Mouse (Mus musculus): Measurements from ENCODE around the gene Wdr4. TPM values are rescaled to one million over a fixed set of nuclear protein-coding genes. Genes with fewer than 3 reads are reported as not detected.

Gene Wdr4
- total RNA-seq, 4 experiments from 2014 or later = 26.8 to 32.6 (median 27.9) TPM

DNA sequence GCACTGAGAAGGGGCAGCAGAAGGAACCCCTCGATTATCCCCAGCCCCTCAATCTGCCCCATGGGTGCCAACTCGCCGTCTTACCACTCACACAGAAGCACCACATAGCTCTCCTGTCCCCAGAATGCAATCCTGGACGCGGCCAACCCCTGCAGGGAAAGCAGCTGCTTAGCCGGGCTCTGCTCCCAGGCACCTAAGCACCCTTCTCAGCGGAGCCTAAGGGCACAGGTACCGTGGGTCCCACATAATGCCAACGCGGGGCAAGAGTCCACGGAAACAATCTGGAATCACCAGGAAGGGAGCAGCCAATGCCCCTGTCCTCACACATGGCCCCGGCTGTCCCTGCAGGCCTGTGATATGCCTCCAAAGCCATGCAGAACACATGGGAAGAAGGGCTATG is 20.1 kb downstream of the Wdr4 start:
- no peak for DNase-seq (ENCODE audit: low spot score in 2 of 2)

DNA sequence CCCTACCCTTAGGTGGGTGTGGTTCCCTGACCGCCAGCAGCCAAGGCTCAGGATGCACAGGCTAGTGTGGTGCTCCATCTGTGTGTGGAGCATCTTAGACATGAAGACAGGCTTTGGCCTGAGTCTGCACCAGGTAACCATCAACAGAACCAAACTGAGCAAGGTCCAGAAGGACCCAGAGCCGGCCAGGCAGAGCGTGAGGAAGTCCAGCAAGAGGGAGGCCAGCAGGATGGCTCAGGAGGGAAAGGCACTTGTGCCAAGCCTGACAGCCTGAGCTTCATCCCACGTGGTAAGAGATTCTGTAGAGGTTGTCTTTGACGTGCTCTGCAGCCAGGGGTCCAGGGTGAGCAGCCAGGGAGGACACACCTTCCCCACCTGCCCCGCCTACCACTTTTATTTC is 22.1 kb downstream of the Wdr4 start:
- no peak for DNase-seq (ENCODE audit: low spot score in 2 of 2)

DNA sequence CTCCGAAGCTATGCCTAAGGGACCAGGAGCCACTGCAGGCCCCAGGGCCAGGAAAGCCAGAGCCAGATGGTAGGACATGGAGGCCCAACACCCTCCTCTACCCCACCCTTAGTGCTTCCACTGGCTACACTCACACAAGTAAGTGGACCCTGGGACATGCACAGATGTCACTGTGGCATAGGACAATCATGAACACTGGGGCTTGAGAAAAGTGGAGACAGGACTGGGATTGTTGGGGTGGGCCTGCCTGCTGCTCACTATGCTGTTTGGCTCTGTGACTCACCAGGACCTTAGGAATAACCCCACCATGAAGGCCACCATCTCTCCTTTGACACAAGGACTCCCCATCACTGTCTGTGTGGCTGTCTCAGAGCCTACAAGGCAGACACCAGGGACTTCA is 24.8 kb downstream of the Wdr4 start:
- DNase-seq (ENCODE audit: low spot score in 2 of 2) = no peak

DNA sequence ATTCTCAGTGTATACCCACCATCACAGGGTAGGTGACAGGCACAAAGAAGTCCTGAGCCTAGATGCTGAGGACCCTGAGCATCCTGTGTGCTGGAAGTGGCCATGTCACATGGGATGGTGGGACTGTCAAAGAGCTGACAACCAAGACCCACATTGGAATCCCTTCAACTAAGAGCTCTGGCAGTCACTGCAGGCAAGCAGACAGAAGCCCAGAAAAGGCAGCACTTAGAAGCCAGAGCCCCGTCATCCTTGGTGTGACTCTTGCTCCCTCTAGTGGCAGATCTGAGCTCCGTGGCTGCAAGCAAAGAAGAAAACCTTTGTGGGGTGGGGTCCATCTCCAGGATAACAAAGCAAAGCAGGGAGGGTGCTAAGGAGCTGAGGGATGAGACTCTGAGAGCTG is 27.4 kb downstream of the Wdr4 start:
- DNase-seq (ENCODE audit: low spot score in 2 of 2) = peak; percentile 49 to 60

DNA sequence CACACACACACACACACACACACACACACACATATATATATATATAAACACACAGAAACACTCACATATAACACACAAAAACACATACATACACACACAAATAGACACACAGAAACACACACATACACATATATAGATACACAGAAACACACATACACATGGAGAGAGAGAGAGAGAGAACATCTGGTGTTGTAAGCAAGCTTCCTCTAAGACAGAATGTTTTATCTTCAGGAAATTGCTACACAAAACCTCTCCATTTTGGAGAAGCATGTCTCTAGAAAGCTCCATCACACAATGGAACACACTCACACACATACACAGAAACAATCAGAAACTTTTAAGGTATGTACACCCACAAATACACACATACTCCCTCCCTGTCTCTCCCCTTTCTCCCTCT is 28.4 kb downstream of the Wdr4 start:
- no peak for DNase-seq (ENCODE audit: low spot score in 2 of 2)

DNA sequence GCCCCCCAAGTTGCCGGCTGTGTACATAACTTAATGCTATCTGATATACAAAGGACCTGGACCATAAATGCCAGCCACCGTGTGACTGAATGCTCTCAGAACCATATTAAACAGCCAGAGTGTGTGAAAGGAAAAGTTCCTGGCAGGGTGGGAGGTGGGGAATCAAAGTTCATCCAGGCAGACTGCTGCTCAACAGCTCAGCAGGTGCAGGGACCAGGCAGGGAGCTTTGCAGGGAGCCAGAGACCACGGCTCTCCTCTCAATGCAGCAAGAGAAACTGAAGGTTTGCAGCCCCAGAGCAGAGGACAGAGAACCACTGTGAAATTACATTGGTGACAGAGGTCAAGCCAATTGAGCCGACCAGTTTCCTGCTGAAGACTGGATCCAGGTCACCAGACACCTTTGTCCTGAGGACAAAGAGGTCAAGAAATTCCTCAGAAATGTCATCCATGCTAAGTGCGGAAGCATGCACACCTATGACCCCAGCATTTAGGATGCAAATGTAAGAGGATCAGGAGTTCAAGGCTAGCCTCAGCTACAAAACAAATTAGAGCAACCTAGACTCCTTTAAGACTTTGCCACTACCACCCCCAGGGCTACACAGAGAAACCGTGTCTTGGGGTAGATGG is 32.2 kb downstream of the Wdr4 start:
- DNase-seq (ENCODE audit: low spot score in 2 of 2) = no peak

DNA sequence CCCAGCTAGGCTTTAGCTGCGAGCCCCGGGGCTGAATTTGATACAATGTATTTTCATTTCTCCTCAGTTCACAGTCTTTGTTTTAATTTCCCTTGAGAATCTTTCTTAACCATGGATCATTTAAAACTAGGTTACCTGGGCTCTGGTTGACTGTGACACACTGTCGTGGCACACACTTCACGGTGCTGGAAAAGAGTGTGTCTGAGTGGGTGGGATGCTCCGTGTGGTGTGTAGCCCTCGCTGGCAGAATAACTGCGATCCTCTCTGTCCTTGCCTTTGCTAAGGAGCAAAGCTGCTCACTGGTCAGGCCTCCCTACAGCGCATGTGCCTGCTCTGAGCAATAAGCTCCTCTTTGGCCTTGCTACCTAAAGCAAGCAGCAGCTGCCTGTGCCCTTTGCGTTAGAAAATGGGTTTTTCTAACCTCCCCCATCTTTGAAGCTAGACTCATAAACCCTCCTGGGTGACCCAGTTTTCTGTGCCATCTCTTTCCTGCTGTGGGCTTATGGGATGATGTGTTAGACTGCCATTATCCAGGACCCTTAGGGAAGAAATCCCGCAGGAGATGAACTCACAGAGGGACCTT is 33.1 kb downstream of the Wdr4 start:
- no peak for DNase-seq (ENCODE audit: low spot score in 2 of 2)

DNA sequence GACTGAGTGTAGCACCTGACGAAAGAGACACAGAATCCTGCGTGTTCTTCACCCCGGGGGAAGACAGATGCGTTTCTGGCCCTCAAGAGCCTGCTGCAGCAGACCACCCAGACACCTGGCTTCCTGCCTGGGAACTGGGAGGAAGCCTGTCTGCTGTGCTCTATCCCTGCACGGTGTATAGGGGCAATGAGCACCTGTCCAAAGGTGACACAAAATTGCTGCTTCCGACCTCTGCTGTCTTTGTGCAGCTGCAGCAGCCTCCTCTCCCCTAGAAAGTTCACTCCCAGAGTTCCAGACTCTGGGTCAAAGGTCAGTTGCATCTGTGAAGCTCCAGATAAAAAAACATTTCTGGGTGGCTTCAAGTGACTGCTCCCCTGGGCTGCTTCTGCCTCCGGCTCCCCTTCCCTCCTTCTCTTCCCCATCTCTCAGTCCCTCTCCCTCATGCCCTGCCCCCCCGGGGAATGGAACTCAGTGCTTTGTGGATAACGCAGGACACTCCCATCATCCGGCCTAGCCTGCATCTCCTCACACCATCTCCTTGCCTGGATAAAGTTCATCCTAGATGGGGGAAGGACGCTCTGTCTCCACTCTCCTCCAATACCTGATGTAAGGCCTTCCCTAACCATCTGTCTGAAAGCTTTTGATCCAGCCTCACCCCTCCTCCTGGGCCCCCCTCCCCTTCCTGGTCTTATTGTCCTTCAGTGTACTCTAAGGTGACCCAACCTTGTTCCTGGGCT is 40.5 kb downstream of the Wdr4 start:
- no peak for DNase-seq (ENCODE audit: low spot score in 2 of 2)

DNA sequence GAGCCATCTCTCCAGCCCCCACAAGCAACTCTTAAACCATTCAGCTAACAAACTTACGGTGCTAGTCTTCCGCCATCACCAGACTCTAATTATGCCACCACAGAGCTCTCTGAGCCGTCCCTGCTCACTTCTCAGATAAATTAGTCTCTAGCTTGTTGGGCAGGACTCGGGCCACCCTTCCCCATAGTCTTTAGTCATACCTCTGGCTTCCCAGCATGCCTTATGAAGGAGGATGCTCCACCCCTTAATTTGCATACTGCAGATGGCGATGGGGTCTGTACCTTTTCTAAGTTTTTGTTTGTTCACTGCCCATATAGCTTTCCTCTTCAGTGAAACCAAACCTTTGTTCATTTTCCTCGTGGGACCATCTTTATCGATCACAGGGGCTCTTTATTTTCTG is 41.2 kb downstream of the Wdr4 start:
- DNase-seq (ENCODE audit: low spot score in 2 of 2) = no peak

DNA sequence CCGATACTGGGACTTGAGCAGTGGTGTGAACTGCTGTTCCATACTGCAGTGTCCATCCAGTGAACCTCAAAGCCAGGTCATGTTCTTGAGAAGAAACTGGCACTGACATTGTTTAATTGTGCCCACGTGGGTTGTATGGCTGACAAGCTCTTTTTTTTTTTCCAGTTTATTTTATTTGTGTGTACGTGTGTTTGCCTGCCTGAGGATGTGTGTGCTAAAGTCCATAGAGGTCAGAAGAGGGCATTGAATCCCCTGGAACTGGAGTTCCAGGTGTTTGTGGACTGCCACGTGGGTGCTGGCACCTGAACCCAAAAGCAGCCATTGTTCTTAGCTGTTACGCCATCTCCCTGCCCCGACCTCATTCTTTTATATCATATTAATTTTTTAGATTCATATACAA is 45.4 kb downstream of the Wdr4 start:
- DNase-seq (ENCODE audit: low spot score in 2 of 2) = no peak

DNA sequence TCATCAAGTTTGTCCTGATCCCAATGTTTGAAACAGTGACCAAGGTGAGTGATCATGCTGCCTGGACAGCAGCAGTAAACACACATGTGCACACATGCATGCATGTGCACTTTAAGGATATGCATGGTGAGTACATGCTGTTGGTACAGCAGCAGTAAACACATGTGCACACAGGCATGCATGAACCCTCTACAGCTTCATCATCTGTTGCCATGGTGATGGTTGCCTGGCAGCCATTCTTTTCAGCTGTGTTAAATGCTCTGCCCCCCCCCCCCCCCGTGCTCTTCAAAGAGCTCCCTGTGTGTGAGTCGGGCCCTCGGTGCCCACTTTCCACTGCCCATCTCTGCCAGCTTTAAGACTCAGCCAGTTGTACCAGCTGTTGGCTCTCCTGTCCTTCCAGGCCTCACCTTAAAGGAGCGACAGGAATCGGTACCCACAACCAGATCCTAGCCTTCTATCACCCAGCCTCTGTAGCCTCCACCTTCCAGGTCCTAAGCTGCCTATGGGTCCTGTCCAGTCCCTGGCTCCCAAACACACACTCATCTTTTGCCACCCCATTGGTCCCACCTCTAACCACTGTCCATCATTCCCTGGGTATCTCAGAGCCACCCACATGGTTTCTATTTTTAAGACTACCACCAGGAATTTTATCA is 48.9 kb downstream of the Wdr4 start:
- DNase-seq (ENCODE audit: low spot score in 2 of 2) = no peak

DNA sequence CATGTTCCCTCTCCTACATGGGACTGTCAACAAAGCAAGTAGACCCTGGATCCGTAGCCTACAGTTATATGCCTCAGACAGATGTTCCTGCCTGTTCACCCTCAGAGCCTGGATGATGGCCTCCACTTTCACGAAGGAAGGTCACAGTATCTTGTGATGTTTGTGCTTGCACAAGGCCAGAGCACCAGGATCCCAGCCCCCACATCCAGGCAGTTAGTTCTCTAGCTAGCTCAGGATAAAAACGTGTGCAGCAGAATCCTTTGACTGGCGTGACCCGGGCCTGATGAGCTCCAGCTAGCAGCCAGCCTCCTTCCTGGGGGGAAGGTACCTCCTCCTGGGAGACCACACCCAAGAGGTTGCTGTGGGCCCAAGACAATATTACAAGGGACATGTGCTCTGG is 51.3 kb downstream of the Wdr4 start:
- DNase-seq (ENCODE audit: low spot score in 2 of 2) = no peak

DNA sequence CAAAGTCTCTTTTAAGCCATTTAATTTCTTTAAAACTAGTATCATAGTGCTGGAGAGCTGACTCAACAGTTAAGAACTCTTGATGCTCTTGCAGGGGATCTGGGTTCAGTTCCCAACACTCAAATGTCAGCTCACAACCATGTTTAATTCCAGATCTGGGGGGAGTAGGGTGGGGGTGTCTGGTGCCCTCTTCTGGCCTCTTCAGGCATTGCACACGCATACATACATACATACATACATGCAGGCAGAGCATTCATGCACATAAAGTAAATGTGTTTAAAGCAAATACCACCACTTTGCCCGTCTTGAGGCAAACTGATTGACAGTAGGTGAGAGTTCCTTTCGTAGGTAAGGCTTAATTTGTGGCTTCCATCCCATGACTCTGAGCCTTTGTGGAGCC is 52.9 kb downstream of the Wdr4 start:
- DNase-seq (ENCODE audit: low spot score in 2 of 2) = no peak

DNA sequence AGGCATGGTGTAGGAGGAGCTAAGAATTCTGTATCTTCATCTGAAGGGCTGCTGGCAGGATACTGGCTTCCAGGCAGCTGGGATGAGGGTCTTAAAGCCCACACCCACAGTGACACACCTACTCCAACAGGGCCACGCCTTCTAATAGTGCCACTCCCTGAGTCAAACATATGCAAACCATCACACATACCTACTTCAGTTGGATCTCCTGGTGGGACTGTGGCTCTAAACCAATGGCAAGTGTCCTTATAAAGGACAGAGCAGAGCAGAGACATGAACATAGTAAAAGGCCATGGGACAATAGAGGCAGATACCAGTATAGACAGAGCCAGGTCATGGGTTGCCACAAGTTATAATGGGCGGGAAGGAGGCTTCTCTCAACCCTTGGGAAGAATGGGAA is 57.3 kb downstream of the Wdr4 start:
- no peak for DNase-seq (ENCODE audit: low spot score in 2 of 2)

DNA sequence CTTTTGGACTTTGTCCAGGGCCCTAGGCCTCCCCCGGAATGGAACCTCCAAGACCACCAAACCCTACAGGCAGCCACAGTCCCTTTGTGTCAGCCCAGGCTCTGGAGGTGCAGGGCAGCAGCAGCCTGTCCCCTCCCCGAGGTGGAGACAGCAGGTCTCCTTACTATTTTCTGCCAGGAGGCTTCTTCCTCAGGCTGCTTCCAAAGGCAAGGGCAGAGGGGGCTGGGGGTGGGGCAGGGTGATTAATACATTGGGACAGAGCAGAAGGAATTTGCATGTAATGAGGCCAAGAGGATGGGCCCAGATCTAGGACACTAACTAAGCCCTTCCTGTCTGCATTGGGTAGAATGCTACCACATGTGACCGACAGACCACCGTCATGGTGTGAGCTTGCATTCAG is 59.4 kb downstream of the Wdr4 start:
- no peak for DNase-seq (ENCODE audit: low spot score in 2 of 2)

DNA sequence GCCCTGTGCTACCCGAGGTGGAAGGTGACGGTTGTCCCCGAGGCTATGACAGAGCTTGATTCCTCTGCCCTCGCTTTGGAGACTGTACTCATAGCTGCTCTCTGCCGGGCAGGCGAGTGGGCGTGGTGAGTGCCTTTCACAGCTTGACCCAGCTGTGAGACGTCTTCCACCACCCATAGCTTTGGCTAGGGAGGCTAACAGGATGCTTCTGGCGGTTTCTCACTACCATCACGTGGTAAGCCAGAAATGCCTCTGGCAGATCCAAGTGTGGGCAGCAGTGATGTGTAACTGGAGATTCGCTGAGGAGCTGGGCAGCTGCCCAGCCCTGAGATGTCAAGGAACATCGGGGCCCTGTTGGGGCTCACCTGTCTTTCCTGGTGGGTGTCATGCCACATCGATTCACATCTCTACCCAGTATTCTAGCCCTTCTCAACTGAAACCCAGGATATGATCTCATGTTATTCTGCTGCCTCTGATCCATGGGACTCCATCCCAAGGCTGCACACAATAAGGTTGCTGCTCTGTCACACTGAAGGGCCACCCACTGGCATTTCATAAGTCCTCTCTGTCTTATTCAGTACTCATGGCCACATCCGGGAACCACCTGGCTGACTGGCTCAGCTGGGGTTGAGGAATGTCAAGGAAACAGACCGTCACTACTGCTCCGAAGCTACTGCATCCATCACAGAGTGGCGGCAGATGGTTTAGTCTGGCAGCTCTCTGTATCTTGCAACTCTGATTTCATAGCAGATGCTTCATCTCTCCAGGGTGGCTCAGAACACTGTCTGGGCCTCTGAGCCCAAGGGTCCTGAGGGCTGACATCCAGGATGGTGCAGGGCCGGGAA is 62.8 kb downstream of the Wdr4 start:
- peak in 1 of 2 experiments; percentile 77 for DNase-seq (ENCODE audit: low spot score in 2 of 2)

DNA sequence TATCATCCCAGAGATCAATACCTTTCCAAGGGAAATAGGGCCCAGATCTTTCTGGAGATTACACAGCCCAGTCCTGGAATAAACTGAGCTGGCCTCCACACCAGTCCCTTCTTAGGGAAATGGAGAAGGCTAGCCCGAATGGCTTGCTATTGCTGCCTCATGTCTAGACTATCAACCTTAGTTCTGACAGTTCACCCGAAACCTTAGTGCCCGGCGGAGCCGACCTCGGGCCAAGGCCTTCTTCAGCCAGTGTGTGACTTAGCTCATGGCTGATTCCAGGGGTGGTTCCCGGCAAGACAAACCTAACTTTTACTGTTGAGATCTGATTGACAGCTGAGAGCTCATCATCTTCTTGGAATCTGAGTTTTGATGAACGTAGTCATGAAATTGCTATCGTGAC is 65.7 kb downstream of the Wdr4 start:
- DNase-seq (ENCODE audit: low spot score in 2 of 2) = no peak

DNA sequence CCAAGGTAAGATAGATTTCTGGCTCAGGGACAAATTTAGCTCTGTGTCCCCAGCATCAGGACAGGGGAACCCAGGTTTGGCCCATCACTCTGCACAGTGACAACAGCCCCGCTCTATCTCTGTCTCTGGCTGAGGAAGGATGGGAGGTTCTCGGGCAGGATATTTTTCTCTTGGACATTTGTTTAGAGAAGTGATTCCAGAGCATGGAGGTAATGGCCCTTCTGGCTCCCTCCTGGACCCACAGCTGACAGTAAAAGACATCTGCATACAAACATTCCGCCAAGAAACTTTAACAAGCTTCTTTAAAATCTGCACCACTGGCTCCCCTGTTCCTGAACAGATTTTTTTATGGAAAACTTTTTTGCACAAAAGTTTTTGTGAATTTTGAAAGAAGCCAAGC is 66.3 kb downstream of the Wdr4 start:
- no peak for DNase-seq (ENCODE audit: low spot score in 2 of 2)

DNA sequence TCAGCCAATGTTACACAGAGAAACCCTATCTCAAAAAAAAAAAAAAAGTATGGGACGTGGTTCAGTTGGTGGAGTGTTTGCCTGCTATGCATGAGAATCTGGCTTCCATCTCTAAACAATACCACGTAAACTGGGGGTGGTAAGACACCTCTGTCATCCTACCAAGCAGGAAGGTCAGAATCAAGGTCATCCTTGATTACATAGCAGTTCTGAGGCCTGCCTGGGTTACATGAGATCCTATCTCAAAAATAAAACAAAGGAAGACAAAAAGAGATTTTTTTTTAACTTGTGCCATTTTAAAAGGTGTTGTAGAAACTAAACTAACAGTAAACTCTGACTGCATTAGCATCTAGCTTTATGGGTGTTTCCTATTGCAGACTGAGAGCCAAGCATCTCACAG is 67.0 kb downstream of the Wdr4 start:
- no peak for DNase-seq (ENCODE audit: low spot score in 2 of 2)

DNA sequence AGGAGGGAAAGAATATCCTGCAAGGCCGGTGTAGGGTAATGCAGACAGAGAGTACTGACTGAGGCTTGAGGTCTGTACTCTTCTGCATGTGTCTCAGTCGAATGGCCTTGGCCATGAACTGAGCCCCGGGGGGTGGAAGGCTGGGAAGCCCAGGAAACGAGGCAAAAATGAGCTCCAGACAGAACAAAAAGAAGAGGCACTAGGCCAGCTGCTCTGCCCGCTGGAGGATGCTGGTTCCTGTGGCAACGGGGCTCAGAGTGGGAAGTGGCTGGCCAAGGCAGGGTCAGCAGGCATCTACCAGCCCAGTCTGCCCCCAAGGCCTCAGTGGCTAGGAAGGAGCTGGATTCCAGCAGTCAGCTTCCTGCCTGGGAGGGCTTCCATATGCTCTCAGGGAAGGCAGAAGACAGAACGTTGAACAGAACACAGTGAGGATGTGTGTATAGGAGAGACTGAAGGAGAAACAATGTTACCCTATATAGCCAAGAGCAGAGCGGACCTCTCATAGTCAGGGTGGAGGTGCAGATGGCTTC is 68.5 kb downstream of the Wdr4 start:
- DNase-seq (ENCODE audit: low spot score in 2 of 2) = peak in 1 of 2 experiments; percentile 60

DNA sequence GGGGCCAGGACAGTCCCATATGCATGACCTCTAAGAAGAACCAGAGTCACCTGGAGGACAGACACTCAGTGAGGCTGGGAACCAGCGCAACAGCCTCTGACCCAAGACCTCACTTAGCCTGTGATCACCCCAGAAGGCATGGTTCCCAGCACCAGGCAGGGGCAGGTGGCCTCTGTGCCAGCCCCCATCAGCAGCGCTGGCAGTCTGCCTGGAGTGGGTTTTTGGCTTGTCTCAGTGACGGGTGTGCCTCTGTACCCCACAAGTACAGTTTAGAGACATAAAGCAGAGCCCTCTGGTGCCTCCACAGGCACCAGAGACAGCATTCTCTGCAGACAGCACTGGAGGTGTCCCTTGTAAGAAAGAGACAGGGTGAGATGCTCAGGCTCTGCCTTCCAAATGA is 69.6 kb downstream of the Wdr4 start:
- no peak for DNase-seq (ENCODE audit: low spot score in 2 of 2)

All from left cerebral cortex, adult 8-10 months (tissue).